Mouse (Mus musculus): ENCODE measurements around the gene Cxcr5. TPM values are rescaled to one million over a fixed set of nuclear protein-coding genes. Genes with fewer than 3 reads are reported as not detected.

Gene Cxcr5
- polyA plus RNA-seq, 1 experiment from 2014 or later = not detected

DNA sequence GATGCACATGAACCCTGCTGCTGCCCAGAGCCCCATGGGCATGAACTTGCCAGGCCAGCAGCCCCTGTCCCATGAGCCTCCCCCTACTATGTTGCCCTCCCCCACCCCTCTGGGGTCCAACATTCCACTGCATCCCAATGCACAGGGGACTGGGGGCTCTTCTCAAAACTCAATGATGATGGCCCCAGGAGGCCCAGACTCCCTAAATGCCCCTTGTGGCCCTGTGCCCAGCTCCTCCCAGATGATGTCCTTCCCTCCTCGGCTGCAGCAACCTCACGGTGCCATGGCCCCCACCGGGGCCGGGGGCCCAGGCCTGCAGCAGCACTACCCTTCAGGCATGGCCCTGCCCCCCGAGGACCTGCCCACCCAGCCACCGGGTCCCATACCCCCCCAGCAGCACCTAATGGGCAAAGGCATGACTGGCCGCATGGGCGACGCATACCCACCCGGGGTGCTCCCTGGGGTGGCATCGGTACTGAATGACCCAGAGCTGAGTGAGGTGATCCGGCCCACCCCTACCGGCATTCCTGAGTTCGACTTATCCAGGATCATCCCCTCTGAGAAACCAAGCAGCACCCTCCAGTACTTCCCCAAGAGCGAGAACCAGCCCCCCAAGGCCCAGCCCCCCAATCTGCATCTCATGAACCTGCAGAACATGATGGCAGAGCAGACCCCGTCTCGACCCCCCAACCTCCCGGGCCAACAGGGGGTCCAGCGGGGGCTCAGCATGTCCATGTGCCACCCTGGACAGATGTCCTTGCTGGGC is 52.8 kb downstream of the Cxcr5 start:
- Histone ChIP-seq H3K27me3 (replicated peaks) (no peaks in the 10 kb centered on the region), H3K4me3 (peak overlapping the region; percentile 44; the same call in 1 of the 2 replicates), H3K9me3 (replicated peaks) (no peaks in the 10 kb centered on the region), H3K9ac (peak overlapping the region; percentile 68), H3K36me3 (peaks cover 52% of the 10 kb centered on the region), H3K27ac (ENCODE audit: poor library complexity, severe bottlenecking) (peak overlapping the region; percentile 61; the same call in 1 of the 2 replicates), H3K4me2 (peak overlapping the region; percentile 72), H3K4me1 (replicated peaks) (peaks cover 53% of the 10 kb centered on the region)
- 0 out of 2 replicates have a peak, but pooled peaks have one; percentile 17 for ATAC-seq (ENCODE audit: insufficient number of reproducible peaks, low FRiP score)
- WGBS = 79% methylated on average over 19 of the region's 19 CpGs

GRCm38 (mm10) chr9:44508124-44508619 is 53.5 kb downstream of the Cxcr5 start:
- Histone ChIP-seq H3K36me3 (peaks cover 59% of the 10 kb centered on the region), H3K27ac (ENCODE audit: poor library complexity, severe bottlenecking) (no peak overlapping the region), H3K4me1 (replicated peaks) (peaks cover 53% of the 10 kb centered on the region), H3K4me2 (no peak overlapping the region), H3K9me3 (replicated peaks) (no peaks in the 10 kb centered on the region), H3K9ac (no peak overlapping the region), H3K27me3 (replicated peaks) (no peaks in the 10 kb centered on the region), H3K4me3 (no peak overlapping the region)
- ATAC-seq (ENCODE audit: insufficient number of reproducible peaks, low FRiP score) = no peak
- 79% methylated on average over 18 of the region's 18 CpGs for WGBS

- WGBS = 94% methylated on average over 6 of the region's 6 CpGs
Observed at GRCm38 (mm10) chr9:44507345-44507744, 54.3 kb downstream of the Cxcr5 start.

DNA sequence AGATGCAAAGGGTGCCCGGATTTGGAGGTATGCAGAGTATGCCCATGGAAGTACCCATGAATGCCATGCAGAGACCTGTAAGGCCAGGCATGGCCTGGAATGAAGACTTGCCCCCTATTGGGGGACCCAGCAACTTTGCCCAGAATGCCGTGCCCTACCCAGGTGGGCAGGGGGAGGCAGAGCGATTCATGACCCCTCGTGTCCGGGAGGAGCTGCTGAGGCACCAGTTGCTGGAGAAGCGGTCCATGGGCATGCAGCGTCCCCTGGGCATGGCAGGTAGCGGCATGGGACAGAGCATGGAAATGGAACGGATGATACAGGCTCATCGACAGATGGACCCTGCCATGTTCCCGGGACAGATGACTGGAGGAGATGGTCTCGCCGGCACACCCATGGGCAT is 55.1 kb downstream of the Cxcr5 start:
- Histone ChIP-seq H3K27ac (ENCODE audit: poor library complexity, severe bottlenecking) (no peak overlapping the region), H3K4me2 (no peak overlapping the region), H3K36me3 (peaks cover 70% of the 10 kb centered on the region), H3K9me3 (replicated peaks) (no peaks in the 10 kb centered on the region), H3K4me3 (no peak overlapping the region), H3K27me3 (replicated peaks) (no peaks in the 10 kb centered on the region), H3K9ac (no peak overlapping the region), H3K4me1 (replicated peaks) (peaks cover 50% of the 10 kb centered on the region)
- no peak for ATAC-seq (ENCODE audit: insufficient number of reproducible peaks, low FRiP score)
- WGBS = 93% methylated on average over 13 of the region's 13 CpGs

More at GRCm38 (mm10) chr9:44507345-44507744, 54.3 kb downstream of the Cxcr5 start:
- Histone ChIP-seq H3K4me2 (no peak overlapping the region), H3K27me3 (replicated peaks) (no peaks in the 10 kb centered on the region), H3K36me3 (peaks cover 67% of the 10 kb centered on the region), H3K4me3 (no peak overlapping the region), H3K9me3 (replicated peaks) (no peaks in the 10 kb centered on the region), H3K4me1 (replicated peaks) (peaks cover 52% of the 10 kb centered on the region), H3K27ac (ENCODE audit: poor library complexity, severe bottlenecking) (no peak overlapping the region), H3K9ac (no peak overlapping the region)
- ATAC-seq (ENCODE audit: insufficient number of reproducible peaks, low FRiP score) = no peak

DNA sequence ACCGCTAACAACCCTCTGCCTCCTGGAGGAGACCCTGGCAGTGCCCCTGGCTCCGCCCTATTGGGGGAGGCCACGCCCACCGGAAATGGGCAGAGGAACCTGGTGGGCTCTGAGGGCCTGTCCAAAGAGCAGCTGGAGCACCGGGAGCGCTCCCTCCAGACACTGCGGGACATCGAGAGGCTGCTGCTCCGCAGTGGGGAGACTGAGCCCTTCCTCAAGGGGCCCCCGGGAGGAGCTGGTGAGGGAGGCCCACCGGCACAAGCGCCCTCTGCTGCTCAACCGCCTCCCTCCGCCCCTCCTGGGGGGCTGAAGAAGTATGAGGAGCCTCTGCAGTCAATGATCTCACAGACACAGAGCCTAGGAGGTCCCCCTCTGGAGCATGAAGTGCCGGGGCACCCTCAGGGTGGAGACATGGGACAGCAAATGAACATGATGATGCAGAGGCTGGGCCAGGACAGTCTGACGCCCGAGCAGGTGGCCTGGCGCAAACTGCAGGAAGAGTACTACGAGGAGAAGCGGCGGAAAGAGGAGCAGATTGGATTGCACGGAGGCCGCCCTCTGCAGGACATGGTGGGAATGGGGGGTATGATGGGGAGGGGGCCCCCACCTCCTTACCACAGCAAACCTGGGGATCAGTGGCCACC is 55.7 kb downstream of the Cxcr5 start:
- Histone ChIP-seq H3K27me3 (replicated peaks) (no peaks in the 10 kb centered on the region), H3K36me3 (peaks cover 76% of the 10 kb centered on the region), H3K27ac (ENCODE audit: poor library complexity, severe bottlenecking) (no peak overlapping the region), H3K9me3 (replicated peaks) (no peaks in the 10 kb centered on the region), H3K9ac (no peak overlapping the region), H3K4me3 (no peak overlapping the region), H3K4me2 (no peak overlapping the region), H3K4me1 (replicated peaks) (peaks cover 50% of the 10 kb centered on the region)
- ATAC-seq (ENCODE audit: insufficient number of reproducible peaks, low FRiP score) = no peak
- 58% methylated on average over 23 of the region's 23 CpGs for WGBS

DNA sequence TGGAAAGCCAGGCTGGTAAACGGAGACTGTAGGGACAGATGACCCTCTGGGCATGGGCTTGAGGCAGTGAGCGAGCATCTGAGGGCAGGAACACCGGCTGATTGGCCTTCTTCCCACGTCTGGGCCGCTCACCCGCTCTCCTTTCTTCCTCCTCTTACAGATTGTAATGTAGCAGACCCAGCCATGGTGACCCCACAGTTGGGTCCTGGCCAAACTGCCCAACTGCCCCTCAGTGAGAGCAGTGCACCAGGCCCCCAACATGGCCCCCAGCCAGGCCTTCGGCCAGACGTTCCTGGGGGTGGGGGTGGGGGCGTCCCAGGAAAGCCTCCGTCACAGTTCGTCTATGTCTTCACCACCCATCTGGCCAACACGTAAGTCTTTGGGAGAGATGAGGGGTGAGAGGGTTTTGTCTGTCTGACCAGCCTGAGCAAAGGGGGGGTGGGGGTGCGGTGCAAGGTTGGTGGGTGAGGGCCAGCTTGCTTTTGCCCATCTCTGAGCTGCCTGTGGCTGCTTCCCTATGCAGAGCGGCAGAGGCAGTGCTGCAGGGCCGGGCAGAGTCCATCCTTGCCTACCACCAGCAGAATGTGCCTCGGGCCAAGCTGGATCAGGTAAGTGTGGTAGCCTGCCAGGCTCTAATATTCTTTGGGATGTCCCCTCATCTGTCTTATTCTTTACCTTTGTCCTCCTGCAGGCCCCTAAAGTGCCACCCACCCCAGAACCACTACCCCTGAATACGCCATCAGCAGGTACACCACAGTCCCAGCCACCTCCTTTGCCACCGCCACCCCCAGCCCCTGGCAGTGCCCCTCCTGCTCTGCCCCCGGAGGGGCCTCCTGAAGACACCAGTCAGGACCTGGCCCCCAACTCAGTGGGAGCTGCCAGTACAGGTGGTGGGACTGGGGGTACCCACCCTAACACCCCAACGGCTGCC is 56.5 kb downstream of the Cxcr5 start:
- Histone ChIP-seq H3K27ac (ENCODE audit: poor library complexity, severe bottlenecking) (no peak overlapping the region), H3K4me1 (replicated peaks) (peaks cover 51% of the 10 kb centered on the region), H3K4me2 (no peak overlapping the region), H3K27me3 (replicated peaks) (no peaks in the 10 kb centered on the region), H3K4me3 (no peak overlapping the region), H3K9me3 (replicated peaks) (no peaks in the 10 kb centered on the region), H3K36me3 (peaks cover 77% of the 10 kb centered on the region), H3K9ac (no peak overlapping the region)
- no peak for ATAC-seq (ENCODE audit: insufficient number of reproducible peaks, low FRiP score)
- WGBS = 78% methylated on average over 20 of the region's 20 CpGs

DNA sequence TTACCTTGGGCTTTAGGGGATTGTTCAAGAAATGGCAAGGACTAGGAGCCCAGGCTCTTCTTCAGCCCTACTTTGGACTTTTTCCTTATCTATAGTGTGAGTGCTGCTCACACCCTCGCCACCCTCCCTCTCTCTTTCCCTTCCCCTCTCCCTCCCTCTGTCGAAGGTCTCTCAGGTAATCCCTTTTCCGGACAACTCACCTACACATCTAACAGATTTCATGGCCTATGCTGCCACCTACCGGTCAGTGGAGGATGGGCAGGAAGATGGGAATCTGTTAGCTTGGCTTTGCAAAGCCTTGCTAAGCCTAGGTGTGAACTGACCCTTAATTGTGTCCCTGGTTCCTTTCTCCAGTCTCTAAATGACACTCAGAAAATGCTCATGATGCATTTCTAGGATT is 59.7 kb downstream of the Cxcr5 start:
- Histone ChIP-seq H3K36me3 (peaks cover 53% of the 10 kb centered on the region), H3K27ac (ENCODE audit: poor library complexity, severe bottlenecking) (no peak overlapping the region), H3K4me3 (no peak overlapping the region), H3K4me2 (peak overlapping the region; percentile 27), H3K9ac (peak overlapping the region; percentile 35; the same call in 1 of the 2 replicates), H3K27me3 (replicated peaks) (no peaks in the 10 kb centered on the region), H3K9me3 (replicated peaks) (no peaks in the 10 kb centered on the region), H3K4me1 (replicated peaks) (peaks cover 65% of the 10 kb centered on the region)
- WGBS = 1% methylated on average over 4 of the region's 4 CpGs
- no peak for ATAC-seq (ENCODE audit: insufficient number of reproducible peaks, low FRiP score)

GRCm38 (mm10) chr9:44501206-44501879 is 60.3 kb downstream of the Cxcr5 start:
- no peaks in the 10 kb centered on the region for H3K27me3 ChIP-seq (replicated peaks)
- ATAC-seq (ENCODE audit: insufficient number of reproducible peaks, low FRiP score) = no peak
- peak overlapping the region; percentile 27 for H3K4me2 ChIP-seq
- peaks cover 46% of the 10 kb centered on the region for H3K36me3 ChIP-seq
- peaks cover 72% of the 10 kb centered on the region for H3K4me1 ChIP-seq (replicated peaks)
- peak overlapping the region; percentile 35; the same call in 1 of the 2 replicates for H3K9ac ChIP-seq
- no peaks in the 10 kb centered on the region for H3K9me3 ChIP-seq (replicated peaks)
- WGBS = 45% methylated on average over 10 of the region's 10 CpGs
- H3K27ac ChIP-seq (ENCODE audit: poor library complexity, severe bottlenecking) = peak overlapping the region; percentile 99; the same call in 1 of the 2 replicates
- H3K4me3 ChIP-seq = no peak overlapping the region

- no peaks in the 10 kb centered on the region for H3K27me3 ChIP-seq (replicated peaks)
- H3K9ac ChIP-seq = peak overlapping the region; percentile 49; the same call in 1 of the 2 replicates
- peak overlapping the region; percentile 99 for H3K27ac ChIP-seq (ENCODE audit: poor library complexity, severe bottlenecking)
- no peak for ATAC-seq (ENCODE audit: insufficient number of reproducible peaks, low FRiP score)
- H3K4me1 ChIP-seq (replicated peaks) = peaks cover 75% of the 10 kb centered on the region
- H3K36me3 ChIP-seq = peaks cover 40% of the 10 kb centered on the region
- 52% methylated on average over 8 of the region's 8 CpGs for WGBS
- no peaks in the 10 kb centered on the region for H3K9me3 ChIP-seq (replicated peaks)
- H3K4me2 ChIP-seq = peak overlapping the region; percentile 92
- H3K4me3 ChIP-seq = no peak overlapping the region
Observed at GRCm38 (mm10) chr9:44500638-44501175, 61.0 kb downstream of the Cxcr5 start.

GRCm38 (mm10) chr9:44500163-44500533 is 61.5 kb downstream of the Cxcr5 start:
- H3K4me2 ChIP-seq = peak overlapping the region; percentile 92
- no peaks in the 10 kb centered on the region for H3K9me3 ChIP-seq (replicated peaks)
- peaks cover 34% of the 10 kb centered on the region for H3K36me3 ChIP-seq
- WGBS = 10% methylated on average over 5 of the region's 5 CpGs
- peak overlapping the region; percentile 99 for H3K27ac ChIP-seq (ENCODE audit: poor library complexity, severe bottlenecking)
- H3K9ac ChIP-seq = peak overlapping the region; percentile 49
- peaks cover 76% of the 10 kb centered on the region for H3K4me1 ChIP-seq (replicated peaks)
- H3K4me3 ChIP-seq = peak overlapping the region; percentile 54
- no peaks in the 10 kb centered on the region for H3K27me3 ChIP-seq (replicated peaks)
- 0 out of 2 replicates have a peak, but pooled peaks have one; percentile 7 for ATAC-seq (ENCODE audit: insufficient number of reproducible peaks, low FRiP score)
